Mouse (Mus musculus) C2C12 (cell line): ENCODE measurements around the gene Nog.

Experiments
- CTCF ChIP-seq: IDR thresholded peaks from one replicate; pipeline ENCODE4 v1.5.1; 2011; ENCODE audit not compliant: control insufficient read depth, insufficient read depth, insufficient read length
- FOSL1 ChIP-seq: IDR thresholded peaks from one replicate; pipeline ENCODE4 v1.8.0; 2011; ENCODE audit warnings: mild to moderate bottlenecking, low read length; ENCODE audit not compliant: poor library complexity, insufficient read depth, severe bottlenecking
- MAX ChIP-seq: IDR thresholded peaks from one replicate; pipeline ENCODE4 v1.6.1; 2011; ENCODE audit warnings: mild to moderate bottlenecking, control low read depth

DNA sequence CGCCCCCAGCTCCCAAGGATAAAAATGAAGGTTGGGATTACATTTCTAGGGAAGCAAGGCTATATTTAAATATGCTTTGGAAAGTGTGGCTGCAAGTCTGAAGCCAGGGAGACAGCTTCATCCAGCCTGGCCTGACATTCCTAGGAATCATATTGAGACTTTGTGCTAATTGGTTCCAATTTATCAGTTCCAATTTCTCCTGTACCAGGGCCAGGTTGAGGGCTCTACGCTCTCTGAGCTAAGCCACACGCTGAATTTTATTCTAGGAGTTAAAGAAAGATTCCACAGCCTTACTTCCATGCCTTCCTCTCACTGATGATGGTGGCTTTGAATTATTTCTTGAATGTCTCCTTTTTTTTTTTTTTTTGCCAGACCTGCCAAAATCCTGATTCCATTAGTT lies 15.6 kb upstream of the Nog start:
- TF ChIP-seq CTCF (no peak), MAX (no peak), FOSL1 (no peak)
